Mouse (Mus musculus) CD4-positive, CD25-positive, alpha-beta regulatory T cell, adult 2 months (primary cell): ENCODE measurements around the gene Csrnp1.
A peak's percentile ranks its signal among the peaks of the same experiment; 100 is the strongest.

Experiments used
- DNase-seq: peaks from one replicate; pipeline ENCODE4 v3.0.0-alpha.2; 2012; ENCODE audit warnings: low read depth, low spot score

Csrnp1 gene

DNA sequence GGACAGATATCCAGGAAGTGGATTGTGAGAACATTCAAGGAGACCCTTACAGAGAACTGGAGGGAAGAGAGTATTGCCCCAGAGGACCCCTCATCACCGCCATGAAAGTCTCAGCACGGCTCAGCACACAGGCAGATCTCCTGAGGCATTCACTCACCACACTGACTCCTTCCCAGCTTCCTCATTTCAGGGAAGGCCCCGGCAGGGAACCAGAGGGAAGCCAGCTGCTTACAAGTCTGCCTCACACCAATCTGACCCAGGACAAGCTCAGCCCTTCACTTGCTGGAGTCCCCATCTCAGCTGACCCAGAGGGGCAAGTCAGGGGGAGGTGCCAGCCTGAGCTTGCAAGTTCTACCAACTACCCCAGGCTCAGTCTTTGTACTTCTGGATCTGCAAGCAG is 35.7 kb downstream of the Csrnp1 start:
- DNase-seq: no peak

DNA sequence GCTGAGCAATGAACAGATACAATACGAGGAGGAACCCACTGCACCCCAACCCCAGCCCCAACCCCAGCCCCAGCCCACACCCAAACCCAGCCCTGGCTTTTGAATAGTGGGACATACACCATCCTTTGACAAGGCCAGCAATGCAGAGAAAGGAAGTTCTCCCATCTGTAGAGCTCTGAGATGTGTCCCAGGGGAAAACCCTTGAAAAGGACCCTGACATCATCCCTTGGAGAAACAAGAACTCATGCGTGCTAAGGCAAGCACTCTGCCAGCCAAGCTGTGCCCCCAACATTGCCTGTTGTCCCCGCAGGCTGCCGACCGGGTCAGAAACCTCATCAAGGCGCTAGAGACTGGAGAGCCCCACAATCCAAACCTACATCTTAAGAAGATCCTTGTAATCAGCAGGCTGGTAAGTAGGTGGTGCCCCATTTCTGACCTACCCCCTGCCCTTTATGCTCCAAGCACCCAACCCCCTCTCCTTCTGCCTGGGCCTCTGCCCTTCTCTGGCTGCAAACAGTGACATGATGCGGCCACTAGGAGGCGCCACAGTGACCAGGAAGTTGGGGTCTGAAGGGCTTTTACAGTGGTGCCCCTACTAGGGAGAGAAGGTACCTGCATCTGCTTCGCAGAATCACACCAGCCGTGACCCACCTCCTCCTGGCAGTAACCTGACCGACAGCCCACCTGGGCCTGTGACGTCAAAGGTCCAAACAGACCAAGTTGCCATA is 39.1 kb downstream of the Csrnp1 start:
- peak; percentile 76 for DNase-seq

- no peak for DNase-seq
These were observed 41.1 kb downstream of the Csrnp1 start for GRCm38 (mm10) chr9:119943326-119943725.

DNA sequence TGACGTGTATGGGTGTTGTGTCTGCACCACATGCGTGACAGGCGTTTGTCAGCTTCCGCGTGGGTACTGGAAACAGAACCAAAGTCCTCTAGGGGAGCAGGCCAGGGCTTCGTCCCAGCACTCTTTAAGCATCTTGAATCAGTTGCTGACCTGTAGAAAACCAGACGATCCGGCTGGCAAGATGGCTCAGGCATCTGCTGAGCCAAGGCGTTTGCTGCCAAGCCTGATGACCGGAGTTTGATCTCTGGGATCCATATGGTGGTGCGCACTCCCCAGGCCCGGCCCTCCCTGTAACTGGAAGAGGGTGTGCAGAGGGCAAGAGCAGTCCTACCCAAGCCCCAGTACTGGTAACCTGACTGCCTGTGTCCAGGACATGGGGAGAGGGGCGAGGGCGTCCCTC is 42.6 kb downstream of the Csrnp1 start:
- DNase-seq: no peak

DNA sequence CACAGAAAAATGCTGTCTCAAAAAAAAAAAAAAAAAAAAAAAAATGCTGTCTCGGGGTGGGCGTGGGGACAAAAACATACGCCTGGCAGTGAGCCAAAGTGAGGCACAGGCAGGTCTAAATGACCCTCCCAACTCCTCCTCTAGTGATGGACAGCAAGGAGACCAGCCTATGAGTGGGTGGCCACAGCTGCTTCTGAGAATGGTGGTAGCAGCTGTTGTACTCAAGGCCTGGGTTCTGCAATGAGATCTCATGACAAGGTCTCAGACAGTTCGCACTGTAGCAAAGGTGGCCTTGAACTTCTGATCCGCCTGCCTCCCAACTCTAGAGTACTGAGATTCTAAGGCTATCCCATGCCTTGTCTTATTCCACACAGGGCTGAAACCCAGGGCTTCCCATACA is 43.1 kb downstream of the Csrnp1 start:
- DNase-seq: no peak

- no peak for DNase-seq
These were observed 44.8 kb downstream of the Csrnp1 start for GRCm38 (mm10) chr9:119939646-119940045.

DNA sequence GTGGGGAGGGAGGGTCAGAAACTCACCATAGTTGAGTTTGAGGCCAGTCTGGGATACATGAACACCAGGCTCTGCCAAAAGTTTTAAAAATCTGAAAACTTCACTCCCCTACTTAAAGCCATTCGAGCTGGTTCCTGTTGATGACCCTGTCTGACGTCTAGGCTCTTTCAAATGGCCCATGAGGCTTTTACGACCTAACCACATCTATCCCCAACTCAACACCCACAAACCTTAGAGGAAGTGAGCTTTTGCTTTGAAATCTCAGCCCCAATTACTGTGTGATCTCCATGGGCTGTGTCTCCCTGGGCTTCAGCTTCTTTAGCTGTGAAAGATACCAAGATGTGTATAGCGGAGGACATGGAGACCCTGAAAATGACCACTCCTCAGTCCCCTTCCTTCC is 46.0 kb downstream of the Csrnp1 start:
- DNase-seq: peak; percentile 78

DNA sequence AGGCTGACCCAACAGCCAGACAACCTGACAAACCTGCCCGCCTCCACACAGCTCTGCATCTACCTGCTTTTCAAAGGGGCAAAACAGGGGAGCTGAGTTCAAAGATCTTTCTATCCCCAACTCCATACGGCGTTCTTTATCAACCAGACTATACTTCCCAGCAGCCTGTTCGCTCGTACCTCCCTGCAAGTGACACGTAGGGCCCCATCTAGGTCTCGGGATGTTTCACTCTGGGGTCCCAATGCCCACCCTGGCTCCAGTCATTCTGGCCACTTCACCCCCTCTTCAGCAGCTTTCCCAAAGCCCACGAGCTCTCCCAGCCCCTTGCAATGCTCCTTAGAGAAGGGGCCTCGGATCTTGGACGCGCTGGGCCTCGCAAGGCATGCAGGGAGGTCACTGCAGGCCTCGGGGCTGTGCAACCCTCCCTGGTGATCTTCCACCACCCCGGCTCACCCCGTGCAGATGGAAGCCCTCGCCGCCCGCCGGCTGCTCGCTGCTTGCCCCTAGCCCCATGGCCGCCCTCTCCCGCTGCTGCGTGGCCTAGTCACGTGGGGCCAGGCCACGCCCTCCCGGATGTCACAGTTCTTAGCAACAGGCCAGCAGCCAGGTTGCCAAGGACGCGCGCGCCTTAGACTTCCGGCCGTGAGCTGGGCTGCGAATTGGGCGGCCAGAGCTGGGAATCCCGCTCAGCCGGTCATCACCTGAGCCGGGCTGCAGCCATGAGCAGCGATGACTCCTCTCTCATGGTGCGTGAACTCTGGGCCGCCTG is 47.3 kb downstream of the Csrnp1 start, which contains the start of the genes Gorasp1 and Ttc21a:
Gene Gorasp1 (minus strand): TSS at position 561 of the 769 bp plus-strand sequence.
Gene Ttc21a (plus strand): TSS at position 602 of the 769 bp plus-strand sequence.
- DNase-seq: peak; percentile 97

DNA sequence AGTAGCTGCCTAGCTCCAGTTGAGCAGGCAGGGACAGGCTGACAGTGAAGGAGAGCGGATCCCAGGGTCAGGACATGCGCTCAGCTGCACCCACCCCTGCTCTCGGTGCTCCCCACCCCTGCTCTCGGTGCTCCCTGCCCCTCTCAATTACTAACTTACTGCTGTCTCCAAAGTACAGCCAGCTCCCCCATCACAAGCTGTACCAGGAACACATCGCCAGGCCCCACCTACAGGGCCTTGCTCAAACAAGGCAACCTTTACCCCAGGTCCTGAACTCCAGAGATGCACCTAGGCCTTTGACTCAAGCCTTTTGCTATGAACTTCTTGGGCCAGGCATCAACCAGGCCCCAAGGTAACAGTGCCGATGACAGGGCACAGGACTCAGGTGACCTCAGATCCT is 50.8 kb downstream of the Csrnp1 start:
- DNase-seq: no peak

GRCm38 (mm10) chr9:119932358-119932757 is 52.1 kb downstream of the Csrnp1 start:
- DNase-seq: no peak

GRCm38 (mm10) chr9:119926497-119926896 is 58.0 kb downstream of the Csrnp1 start:
- DNase-seq: no peak

- no peak for DNase-seq
These were observed 58.7 kb downstream of the Csrnp1 start for GRCm38 (mm10) chr9:119925729-119926128.

DNA sequence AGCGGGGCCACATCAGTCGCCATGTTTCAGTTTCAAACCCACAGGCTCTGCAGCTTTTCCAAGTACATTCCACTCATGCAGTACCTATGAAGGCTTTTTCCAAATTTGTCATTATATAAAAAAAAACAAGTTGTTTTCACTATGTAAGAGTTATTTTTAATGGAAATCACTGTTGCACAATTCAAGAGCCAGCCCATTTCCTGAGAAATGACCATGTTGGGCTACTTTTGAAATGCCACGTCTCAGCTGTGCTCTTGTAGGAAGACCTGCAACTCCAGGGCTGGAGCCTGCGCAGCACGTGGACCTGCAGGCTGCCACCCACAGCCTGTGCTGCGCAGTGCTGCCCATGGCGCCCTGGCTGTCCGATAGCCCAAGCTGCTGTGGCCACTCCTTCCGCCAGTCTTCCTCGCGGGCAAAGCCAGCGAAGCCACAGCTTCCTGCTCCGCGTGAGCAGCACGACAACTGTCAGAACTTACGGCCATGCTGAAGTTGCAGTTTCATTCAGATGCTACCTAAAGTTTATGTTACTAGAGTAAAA is 59.3 kb downstream of the Csrnp1 start:
- no peak for DNase-seq

GRCm38 (mm10) chr9:119923462-119923861 is 61.0 kb downstream of the Csrnp1 start:
- no peak for DNase-seq
